Mouse (Mus musculus) ES-E14 (cell line): ENCODE measurements at regions not wholly inside any gene's neighbourhood (a gene's known extent, or its start where the extent isn't known, plus 50 kb on each side); places are given as distances from the start of the nearest gene placed in this dataset.

Experiments used
- CHD2 ChIP-seq: IDR thresholded peaks from 2 replicates; pipeline ENCODE4 v1.6.1; 2014; ENCODE audit warnings: mild to moderate bottlenecking, low read depth, low read length, inconsistent platforms
- HCFC1 ChIP-seq: IDR thresholded peaks from 2 replicates; pipeline ENCODE4 v1.6.1; 2012; ENCODE audit warnings: low read length, inconsistent platforms, borderline replicate concordance; ENCODE audit not compliant: insufficient read depth
- ZNF384 ChIP-seq: IDR thresholded peaks from 2 replicates; pipeline ENCODE4 v1.6.1; 2012; ENCODE audit warnings: low read depth, low read length, inconsistent platforms

GRCm38 (mm10) chr1:18968935-18969334, 133.9 kb upstream of the Tfap2d start:
- no peak for TF ChIP-seq ZNF384
- TF ChIP-seq CHD2, result no peak
- TF ChIP-seq HCFC1, result no peak
